Mouse (Mus musculus): ENCODE measurements around the gene Oit3. TPM values are rescaled to one million over a fixed set of nuclear protein-coding genes. Genes with fewer than 3 reads are reported as not detected.

Gene Oit3
- polyA plus RNA-seq (2015; fragmentation: Nextera tagmentation; extraction: Ambion mirVana): 26.8 and 28.1 TPM in 2 replicates

- ATAC-seq (peak; percentile 50), DNase-seq (no peak)
- H3K4me1 ChIP-seq (ENCODE audit: insufficient read depth): peaks cover 16% of the 10 kb centered on the region
- H3K27me3 ChIP-seq (ENCODE audit: insufficient read depth, low read length): no peaks in the 10 kb centered on the region
- no peaks in the 10 kb centered on the region for H3K9me3 ChIP-seq (ENCODE audit: low read length)
- no peak within 1 kb of the TSS for H3K4me2 ChIP-seq (ENCODE audit: low read depth, low read length)
- H3K9ac ChIP-seq (replicated peaks): no peak within 1 kb of the TSS
- TF ChIP-seq EP300 (IDR thresholded peaks at IDR 0.05; ENCODE audit: low read depth) (peak; percentile 62), CTCF (IDR thresholded peaks at IDR 0.05; ENCODE audit: low read depth) (no peak)
- H3K27ac ChIP-seq (ENCODE audit: low read depth): 0 out of 2 replicates have a peak within 1 kb of the TSS, but pooled peaks have one; percentile 13
- H3K36me3 ChIP-seq (replicated peaks; ENCODE audit: insufficient read depth, low read length): no peaks in the 10 kb centered on the region
- 60% methylated on average over 11 of the region's 11 CpGs for WGBS (ENCODE audit: insufficient replicate concordance)
- H3K4me3 ChIP-seq (ENCODE audit: low read depth, low read length): no peak within 1 kb of the TSS
Measured at GRCm38 (mm10) chr10:59441735-59442134, at the start of gene Oit3. Gene Oit3 (minus strand): TSS chr10:59441778.

DNA sequence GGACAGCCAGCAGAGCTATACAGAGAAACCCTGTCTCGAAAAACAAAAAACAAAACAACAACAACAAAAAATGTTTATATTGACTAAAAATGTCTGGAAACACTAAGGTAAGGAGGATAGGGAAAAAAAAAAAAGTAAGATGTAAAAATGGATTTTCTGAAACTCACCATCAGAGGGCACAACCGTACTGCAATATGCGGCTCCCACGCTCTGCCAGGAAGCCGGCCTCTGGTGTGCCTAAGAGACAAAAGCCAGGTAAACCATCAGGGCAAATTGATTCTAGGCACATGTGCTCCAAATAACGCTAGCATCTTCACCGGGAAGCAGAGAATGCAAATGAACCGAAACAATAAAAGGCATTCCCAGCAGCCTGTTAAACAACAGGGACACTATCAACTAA lies 49.3 kb upstream of the Oit3 start:
- no peaks in the 10 kb centered on the region for H3K4me1 ChIP-seq (ENCODE audit: insufficient read depth)
- H3K9ac ChIP-seq (replicated peaks): no peak overlapping the region
- no peak for DNase-seq
- TF ChIP-seq EP300 (IDR thresholded peaks at IDR 0.05; ENCODE audit: low read depth): no peak
- TF ChIP-seq CTCF (IDR thresholded peaks at IDR 0.05; ENCODE audit: low read depth): 0 out of 2 replicates have a peak, but pooled peaks have one; percentile 18
- peaks cover 10% of the 10 kb centered on the region; the same call in 1 of the 2 replicates for H3K36me3 ChIP-seq (replicated peaks; ENCODE audit: insufficient read depth, low read length)
- peaks cover 9% of the 10 kb centered on the region; the same call in 1 of the 2 replicates for H3K9me3 ChIP-seq (ENCODE audit: low read length)
- no peak overlapping the region for H3K4me3 ChIP-seq (ENCODE audit: low read depth, low read length)
- H3K27ac ChIP-seq (ENCODE audit: low read depth): no peak overlapping the region
- H3K27me3 ChIP-seq (ENCODE audit: insufficient read depth, low read length): no peaks in the 10 kb centered on the region
- no peak for ATAC-seq
- no peak overlapping the region for H3K4me2 ChIP-seq (ENCODE audit: low read depth, low read length)
- 79% methylated on average over 8 of the region's 8 CpGs for WGBS (ENCODE audit: insufficient replicate concordance)

DNA sequence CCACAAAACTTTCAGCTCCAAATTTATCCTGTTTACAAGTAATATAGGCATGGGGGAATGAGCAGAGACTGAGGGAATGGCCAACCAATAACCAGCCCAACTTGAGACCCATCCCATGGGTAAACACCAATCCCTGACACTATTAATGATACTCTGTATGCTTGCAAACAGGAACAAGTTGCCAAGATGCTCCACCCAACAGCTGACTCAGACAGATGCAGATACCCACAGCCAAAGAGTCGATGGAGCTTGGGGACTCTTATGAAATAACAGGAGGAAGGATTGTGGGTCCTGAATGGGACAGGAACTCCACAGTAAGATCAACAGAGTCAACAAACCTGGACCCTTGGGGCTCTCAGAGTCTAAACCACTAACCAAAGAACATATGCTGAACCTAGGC lies 47.8 kb upstream of the Oit3 start:
- Histone ChIP-seq H3K4me1 (ENCODE audit: insufficient read depth) (no peaks in the 10 kb centered on the region), H3K36me3 (replicated peaks; ENCODE audit: insufficient read depth, low read length) (peaks cover 10% of the 10 kb centered on the region; the same call in 1 of the 2 replicates), H3K4me3 (ENCODE audit: low read depth, low read length) (no peak overlapping the region), H3K9me3 (ENCODE audit: low read length) (peaks cover 9% of the 10 kb centered on the region; the same call in 1 of the 2 replicates), H3K27ac (ENCODE audit: low read depth) (no peak overlapping the region), H3K9ac (replicated peaks) (no peak overlapping the region), H3K27me3 (ENCODE audit: insufficient read depth, low read length) (no peaks in the 10 kb centered on the region), H3K4me2 (ENCODE audit: low read depth, low read length) (no peak overlapping the region)
- TF ChIP-seq EP300 (IDR thresholded peaks at IDR 0.05; ENCODE audit: low read depth) (no peak), CTCF (IDR thresholded peaks at IDR 0.05; ENCODE audit: low read depth) (no peak)
- no peak for DNase-seq
- 73% methylated on average over 1 of the region's 1 CpGs for WGBS (ENCODE audit: insufficient replicate concordance)
- no peak for ATAC-seq

DNA sequence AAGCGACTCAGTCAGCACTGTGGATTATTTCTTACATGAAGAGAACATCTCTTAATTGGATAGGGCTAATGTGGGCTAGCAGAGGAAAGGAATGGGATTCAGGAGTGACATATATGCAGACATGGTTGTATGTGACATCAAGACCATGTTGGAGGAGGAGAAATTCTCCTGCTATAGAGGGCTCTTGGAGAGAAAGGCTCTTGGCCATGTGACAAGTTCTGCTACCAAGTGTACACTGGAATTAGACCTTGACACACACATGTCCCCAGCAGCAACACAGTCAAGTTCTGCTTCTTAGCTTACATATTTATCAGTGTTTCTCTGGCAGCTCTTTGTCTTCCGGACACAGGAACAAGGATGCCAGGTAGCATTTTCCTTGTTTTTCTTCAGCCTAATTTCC lies 45.8 kb upstream of the Oit3 start:
- ATAC-seq (no peak), DNase-seq (no peak)
- Histone ChIP-seq H3K4me3 (ENCODE audit: low read depth, low read length) (no peak overlapping the region), H3K27ac (ENCODE audit: low read depth) (no peak overlapping the region), H3K9ac (replicated peaks) (no peak overlapping the region), H3K4me1 (ENCODE audit: insufficient read depth) (no peaks in the 10 kb centered on the region), H3K27me3 (ENCODE audit: insufficient read depth, low read length) (no peaks in the 10 kb centered on the region), H3K4me2 (ENCODE audit: low read depth, low read length) (no peak overlapping the region), H3K36me3 (replicated peaks; ENCODE audit: insufficient read depth, low read length) (peaks cover 10% of the 10 kb centered on the region; the same call in 1 of the 2 replicates), H3K9me3 (ENCODE audit: low read length) (peaks cover 9% of the 10 kb centered on the region; the same call in 1 of the 2 replicates)
- TF ChIP-seq EP300 (IDR thresholded peaks at IDR 0.05; ENCODE audit: low read depth) (no peak), CTCF (IDR thresholded peaks at IDR 0.05; ENCODE audit: low read depth) (no peak)
- WGBS (ENCODE audit: insufficient replicate concordance): 76% methylated on average over 2 of the region's 2 CpGs

DNA sequence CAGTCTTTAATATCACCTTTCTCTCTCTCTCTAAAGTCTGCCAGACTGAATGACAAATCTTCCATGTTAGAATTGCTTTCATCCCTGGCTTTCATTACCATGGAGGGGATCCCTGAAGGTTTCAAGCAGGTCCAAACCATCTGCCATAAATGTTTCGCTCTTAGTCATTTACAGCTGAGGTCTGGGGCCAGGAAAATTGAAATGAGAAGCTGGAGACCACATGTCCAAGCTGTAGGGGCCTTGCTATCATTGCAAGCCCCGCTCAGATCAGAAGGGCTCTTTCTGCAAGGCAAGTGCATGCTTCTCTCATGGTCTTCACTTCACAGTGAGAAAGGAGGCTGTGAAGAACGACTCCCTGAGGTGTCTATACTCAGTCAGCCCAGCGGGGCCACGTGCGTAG lies 42.7 kb upstream of the Oit3 start:
- DNase-seq (no peak), ATAC-seq (no peak)
- Histone ChIP-seq H3K4me3 (ENCODE audit: low read depth, low read length) (no peak overlapping the region), H3K36me3 (replicated peaks; ENCODE audit: insufficient read depth, low read length) (peaks cover 6% of the 10 kb centered on the region; the same call in 1 of the 2 replicates), H3K9ac (replicated peaks) (no peak overlapping the region), H3K4me1 (ENCODE audit: insufficient read depth) (no peaks in the 10 kb centered on the region), H3K4me2 (ENCODE audit: low read depth, low read length) (no peak overlapping the region), H3K27me3 (ENCODE audit: insufficient read depth, low read length) (no peaks in the 10 kb centered on the region), H3K27ac (ENCODE audit: low read depth) (no peak overlapping the region), H3K9me3 (ENCODE audit: low read length) (0 out of 2 replicates have a peak, but pooled peaks cover 3% of the 10 kb centered on the region)
- TF ChIP-seq EP300 (IDR thresholded peaks at IDR 0.05; ENCODE audit: low read depth) (no peak), CTCF (IDR thresholded peaks at IDR 0.05; ENCODE audit: low read depth) (no peak)
- 87% methylated on average over 6 of the region's 6 CpGs for WGBS (ENCODE audit: insufficient replicate concordance)

DNA sequence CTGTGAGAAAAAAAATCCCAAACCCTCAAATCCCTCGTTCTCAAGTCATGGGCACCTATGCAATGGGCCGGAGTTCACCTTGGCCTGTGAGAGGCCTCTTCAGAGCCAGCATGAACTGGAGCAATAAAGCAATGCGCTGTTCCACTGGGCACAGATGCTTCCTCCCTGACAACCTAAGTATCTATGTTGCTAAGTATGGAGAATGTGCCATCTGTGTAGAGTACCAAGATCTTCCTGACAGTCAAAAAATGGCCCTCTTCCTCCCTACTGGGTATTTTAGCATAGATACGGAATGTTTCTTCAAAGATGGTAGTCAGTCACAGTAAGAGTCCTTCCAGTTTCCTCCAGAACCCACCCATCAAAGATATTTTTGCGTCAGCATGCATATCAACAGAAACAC lies 39.8 kb upstream of the Oit3 start:
- no peak for DNase-seq
- Histone ChIP-seq H3K9me3 (ENCODE audit: low read length) (peaks cover 6% of the 10 kb centered on the region), H3K27me3 (ENCODE audit: insufficient read depth, low read length) (no peaks in the 10 kb centered on the region), H3K27ac (ENCODE audit: low read depth) (no peak overlapping the region), H3K36me3 (replicated peaks; ENCODE audit: insufficient read depth, low read length) (no peaks in the 10 kb centered on the region; the same call in 1 of the 2 replicates), H3K4me3 (ENCODE audit: low read depth, low read length) (no peak overlapping the region), H3K4me1 (ENCODE audit: insufficient read depth) (no peaks in the 10 kb centered on the region), H3K4me2 (ENCODE audit: low read depth, low read length) (no peak overlapping the region), H3K9ac (replicated peaks) (no peak overlapping the region)
- WGBS (ENCODE audit: insufficient replicate concordance): 87% methylated on average over 5 of the region's 5 CpGs
- TF ChIP-seq EP300 (IDR thresholded peaks at IDR 0.05; ENCODE audit: low read depth): no peak
- TF ChIP-seq CTCF (IDR thresholded peaks at IDR 0.05; ENCODE audit: low read depth): no peak
- ATAC-seq: no peak

Measured in liver, postnatal 0 days (tissue).